Mouse (Mus musculus) ES-Bruce4 (cell line): ENCODE results near the gene Rexo1.
"Not testable (repeated sequence)": the region's sequence is repeated elsewhere in the genome, so short reads cannot be mapped to it uniquely, and the experiment has no call there.

ENCODE experiments used
- CTCF ChIP-seq: IDR thresholded peaks from one replicate; pipeline ENCODE4 v1.8.1; 2011; ENCODE audit warnings: low read depth, low read length
- EP300 ChIP-seq: IDR thresholded peaks from 2 replicates; pipeline ENCODE4 v1.6.1; 2011; ENCODE audit warnings: low read depth, low read length; ENCODE audit not compliant: insufficient read depth
- POLR2A ChIP-seq: IDR thresholded peaks from one replicate; pipeline ENCODE4 v1.8.1; 2011; ENCODE audit warnings: low read length; ENCODE audit not compliant: insufficient read depth

DNA sequence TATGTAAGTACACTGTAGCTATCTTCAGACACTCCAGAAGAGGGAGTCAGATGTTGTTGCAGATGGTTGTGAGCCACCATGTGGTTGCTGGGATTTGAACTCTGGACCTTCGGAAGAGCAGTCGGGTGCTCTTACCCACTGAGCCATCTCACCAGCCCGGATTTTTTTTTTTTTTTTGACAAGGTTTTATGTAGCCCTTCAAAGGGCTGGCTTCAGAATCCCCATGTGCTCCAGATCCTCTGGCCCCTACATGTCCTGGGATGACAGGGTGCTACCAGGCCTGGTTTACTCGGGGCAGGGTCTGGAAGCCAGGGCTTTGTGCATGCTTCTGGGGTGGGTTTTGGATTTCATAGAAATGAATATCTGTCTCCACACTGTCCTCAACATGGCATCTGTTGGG, 44.4 kb upstream of the Rexo1 start, which contains the start of gene Gm49322:
- TF ChIP-seq CTCF, POLR2A, EP300: not testable (repeated sequence)
